Mouse (Mus musculus) embryo, embryonic 9.5 days (tissue): ENCODE measurements at regions not wholly inside any gene's neighbourhood (a gene's known extent, or its start where the extent isn't known, plus 50 kb on each side); places are given as distances from the start of the nearest gene placed in this dataset.

Source experiments
- DNase-seq: peaks from one replicate; pipeline ENCODE4 v3.0.0-alpha.2; 2017; ENCODE audit errors: extremely low spot score

DNA sequence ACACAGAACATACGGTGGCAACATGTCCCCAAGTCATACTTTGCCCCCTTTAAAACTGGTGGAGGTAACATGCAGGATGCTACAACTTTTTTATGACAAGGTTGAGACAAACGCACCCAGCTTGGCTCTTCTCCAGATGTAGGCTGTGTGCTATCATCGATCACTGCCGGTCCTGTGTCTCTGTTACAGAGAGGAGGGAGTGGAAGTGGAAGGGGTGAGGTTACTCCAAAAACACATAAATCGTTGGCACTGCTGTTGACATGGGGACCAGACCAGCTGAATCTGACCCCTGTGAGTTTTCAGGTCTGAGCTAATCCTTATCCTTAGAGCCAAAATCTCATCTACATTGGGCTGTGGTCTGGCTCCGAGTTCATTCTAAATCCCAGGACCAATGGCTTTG lies 335.0 kb upstream of the Nfe2l3 start:
- DNase-seq: no peak

DNA sequence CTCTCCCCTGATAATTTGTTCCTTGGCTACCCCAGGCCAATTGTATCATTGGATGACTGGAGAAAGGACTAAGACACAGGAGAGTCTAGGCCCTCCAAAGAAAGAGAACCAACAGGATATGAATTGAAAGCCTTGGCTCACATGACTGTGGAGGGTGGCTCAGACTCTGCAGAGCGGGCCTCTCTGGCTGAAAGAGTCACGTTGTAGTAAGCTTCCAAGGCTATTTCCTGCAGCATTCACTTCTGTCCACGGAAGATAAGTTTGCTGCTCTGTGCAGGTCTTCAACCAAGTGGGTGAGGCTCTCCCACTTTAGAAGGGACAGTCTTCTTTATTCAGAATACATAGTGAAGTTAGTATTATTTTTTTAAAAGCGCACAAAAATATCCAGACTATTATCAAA lies 332.1 kb upstream of the Nfe2l3 start:
- DNase-seq: no peak

- DNase-seq: no peak
Measured at GRCm38 (mm10) chr6:51103236-51103635, 329.2 kb upstream of the Nfe2l3 start.

DNA sequence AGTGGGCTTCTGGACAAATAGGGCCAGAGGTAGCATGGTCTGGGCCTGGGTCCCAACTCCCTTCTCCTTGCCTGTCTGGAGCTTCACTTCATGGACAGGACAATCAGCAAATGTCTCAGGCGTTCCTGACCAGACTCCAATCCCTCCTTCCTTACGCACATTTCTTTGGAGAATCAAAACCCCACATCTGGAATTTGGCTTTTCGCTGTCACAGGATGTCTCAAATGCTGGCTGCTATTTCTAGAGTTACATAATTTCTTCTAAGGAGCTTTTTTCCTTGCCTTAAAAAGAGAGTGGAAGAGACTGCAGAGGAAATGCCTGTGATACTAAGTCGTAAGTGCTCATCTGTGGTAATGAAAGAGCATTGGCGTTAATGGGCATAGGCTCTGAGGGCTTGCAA lies 328.1 kb upstream of the Nfe2l3 start:
- DNase-seq: no peak

DNA sequence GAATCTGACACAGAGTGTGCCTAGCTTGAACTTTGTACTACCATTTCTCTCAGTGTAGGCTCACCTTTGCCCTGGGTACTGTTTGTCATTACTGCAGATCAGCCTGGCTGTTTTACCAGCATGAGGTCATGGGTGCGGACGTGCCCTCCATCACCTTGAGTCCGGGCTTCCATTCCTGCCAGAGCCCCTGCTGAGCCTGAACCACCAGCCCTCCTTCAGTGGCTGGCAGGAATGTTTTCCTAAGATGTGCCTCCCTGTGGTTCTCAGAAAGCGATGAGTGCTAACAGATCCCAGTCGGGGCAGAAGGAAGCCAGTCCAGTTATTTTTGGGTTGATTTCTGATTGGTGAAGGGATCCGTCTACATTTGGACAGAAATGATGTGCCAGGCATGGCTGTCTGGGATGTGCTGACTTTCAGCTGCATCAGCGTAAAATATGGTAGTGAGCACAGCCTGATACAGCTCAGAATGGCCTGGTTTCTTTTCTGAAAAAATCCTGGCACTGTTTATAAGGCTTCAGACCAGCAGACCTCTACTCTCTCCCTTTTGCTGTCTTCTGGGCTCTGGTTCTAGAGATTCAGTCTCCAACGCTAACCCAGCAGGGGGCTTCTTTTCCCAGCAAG lies 324.0 kb upstream of the Nfe2l3 start:
- DNase-seq: peak; percentile 41

DNA sequence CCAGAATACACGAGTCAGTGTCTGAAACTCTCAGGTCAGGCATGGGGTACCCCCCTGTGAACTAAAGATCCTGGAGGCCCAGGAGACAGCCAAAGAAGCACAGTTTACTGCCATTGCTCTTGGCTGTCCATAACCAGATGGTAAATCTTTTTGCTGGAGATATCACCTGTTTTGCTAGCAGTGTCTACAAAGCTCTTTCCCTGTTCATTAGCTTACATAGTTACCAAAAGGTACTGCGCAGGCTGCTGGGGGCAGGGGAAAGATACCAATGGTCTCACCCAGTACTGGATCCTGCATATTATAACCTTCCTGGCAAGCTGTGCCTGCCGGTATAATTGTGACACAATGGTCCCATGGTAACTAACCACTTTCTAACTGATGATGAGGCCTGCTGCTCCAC lies 321.9 kb upstream of the Nfe2l3 start:
- no peak for DNase-seq

DNA sequence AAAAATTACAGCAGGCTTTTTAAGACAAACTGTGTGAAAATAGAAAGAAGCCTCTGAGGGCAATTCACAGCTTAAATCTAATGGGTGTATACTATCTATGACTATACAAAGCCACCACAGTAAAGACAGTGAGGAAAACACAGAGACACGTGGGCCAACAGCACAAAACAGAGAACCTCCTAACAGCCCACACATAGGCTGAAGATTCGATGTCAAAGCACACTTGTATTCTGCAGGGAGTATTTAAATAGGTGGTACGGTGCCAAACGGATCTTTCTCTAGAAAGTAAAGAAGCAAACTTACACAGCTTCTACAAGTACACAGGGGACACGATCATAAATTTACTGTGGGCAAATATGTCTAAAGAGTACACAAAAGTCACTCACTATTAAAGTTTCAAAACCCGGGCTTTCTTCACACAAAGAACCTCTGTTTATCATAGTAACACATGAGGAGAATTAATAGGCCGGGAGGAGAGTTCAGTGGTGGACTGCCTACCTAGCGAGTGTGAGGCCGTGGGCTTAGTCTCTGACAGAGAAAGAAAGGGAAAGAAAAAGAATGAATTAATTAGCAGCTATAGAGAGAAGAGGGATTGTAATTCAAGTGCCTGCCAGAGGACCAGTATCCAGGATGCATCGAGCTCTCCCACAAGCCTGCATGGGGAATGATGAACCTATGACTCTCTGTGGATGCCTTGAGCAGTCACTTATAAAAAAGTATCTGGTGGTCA lies 317.7 kb upstream of the Nfe2l3 start:
- no peak for DNase-seq

DNA sequence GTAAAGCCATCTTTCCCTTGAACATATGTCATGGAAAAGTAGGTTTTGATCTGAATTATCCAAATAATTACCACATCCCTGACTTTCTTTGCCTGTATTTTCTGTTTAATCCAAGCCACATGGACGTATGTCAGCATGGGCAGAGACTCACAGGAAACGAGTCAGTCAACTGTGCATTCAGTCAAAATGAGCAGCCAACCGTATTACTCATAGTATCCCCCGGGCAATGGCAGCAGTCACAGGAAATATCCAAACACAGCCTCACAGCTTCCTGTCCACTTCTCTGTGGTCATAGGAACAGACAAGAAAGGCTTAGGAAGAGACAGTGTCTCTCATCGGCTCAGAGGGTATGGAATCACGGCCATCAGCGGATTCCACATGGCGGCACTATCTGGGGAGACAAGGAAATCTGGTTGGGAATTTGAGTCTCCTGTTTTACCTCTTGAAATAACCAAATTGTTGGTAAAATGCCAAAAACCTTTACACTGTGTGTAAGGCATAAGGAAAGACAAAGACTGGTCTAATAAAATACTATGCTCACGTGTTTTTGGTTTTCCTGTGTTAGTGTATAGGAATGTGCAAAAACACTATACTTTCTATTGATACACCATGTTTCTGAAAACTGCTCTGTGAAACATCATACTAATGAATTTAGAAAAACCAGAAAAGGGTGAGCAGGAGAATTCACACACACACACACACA lies 313.5 kb upstream of the Nfe2l3 start:
- no peak for DNase-seq

DNA sequence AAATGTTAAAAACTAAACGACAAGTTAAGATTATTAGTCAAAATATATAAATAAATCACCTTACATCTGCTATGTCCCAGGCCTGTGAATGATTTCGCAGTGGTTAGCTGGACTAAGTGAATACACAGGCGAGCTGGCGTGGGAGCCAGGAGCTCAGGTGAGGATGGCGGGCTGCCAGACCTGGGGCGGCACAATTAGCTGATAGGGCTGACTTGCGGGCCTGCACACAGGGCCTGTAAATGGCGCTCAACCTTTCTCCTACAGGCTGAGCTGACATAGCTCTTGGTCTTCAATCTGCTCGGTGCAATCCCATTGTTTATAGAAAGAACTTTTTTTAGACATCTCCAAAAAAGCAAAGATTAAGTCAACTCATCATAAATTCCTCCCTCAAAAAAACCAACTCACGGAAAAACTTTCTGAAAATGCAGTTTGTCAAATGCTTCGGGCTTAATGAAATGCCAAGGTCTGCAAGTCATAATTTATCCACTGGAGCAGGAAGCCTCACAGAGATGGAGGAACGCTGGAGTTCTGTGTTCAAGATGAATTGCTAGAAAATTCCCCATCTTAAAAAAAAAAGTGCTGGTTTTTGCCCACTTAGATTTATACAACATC lies 312.7 kb upstream of the Nfe2l3 start:
- no peak for DNase-seq

DNA sequence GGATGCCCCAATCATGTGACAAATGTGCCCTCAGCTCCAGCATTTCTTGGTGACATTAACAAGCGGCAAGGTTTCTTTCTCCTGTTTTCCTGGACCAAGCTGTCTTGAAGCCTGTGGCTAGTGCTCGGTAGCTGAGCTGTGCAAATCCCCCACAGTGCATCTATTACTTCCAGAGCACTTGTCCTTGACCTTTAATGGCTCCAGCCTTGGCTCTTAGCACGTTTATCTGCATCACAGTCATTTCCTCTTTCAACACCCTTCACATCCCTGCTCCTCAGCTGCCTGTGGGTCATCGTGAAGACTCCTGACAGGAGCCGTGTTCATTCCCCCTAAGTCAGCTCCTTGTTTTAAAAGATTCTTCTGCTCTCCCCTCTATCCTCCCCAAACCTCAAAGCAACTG lies 309.5 kb upstream of the Nfe2l3 start:
- no peak for DNase-seq

DNA sequence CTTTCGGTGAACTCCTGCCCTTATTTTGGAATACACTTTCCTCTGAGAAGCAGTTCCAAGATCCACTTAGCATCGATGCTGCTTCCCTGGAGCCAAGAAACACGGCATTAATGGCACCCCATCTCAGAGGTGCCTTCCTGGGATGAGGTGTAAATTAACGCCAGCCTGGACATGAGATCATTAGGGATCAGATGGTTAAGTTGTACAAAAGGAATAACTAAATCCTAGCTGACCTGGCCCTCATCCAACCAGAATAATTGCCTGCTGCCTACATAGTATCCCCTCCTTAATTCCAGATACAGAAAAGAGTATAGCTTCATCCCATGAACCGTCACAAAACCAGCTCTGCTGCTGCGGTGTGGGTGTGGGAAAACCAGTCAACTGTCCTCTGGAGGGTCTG lies 304.6 kb upstream of the Nfe2l3 start:
- DNase-seq: no peak

DNA sequence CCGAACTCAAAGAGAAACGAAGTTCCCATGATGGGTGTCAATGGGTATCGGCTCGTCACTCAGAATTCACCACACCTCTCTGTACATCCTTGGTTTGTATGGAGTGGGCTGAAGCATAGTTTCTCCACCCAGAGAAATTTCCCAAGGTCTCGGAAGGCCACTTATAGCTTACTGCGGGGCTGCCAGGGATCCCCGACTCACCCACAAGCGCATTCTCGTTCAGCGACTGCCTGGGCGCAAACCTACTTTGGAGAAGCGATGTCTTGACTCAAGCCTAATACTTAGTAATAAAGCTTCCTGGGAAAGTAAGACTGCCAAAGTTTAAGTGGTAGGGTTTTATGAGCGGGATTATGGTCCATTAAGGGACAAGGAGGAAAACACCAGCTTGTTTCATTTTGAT lies 303.4 kb upstream of the Nfe2l3 start:
- DNase-seq: no peak

- DNase-seq: no peak
Measured at GRCm38 (mm10) chr6:51129591-51129990, 302.9 kb upstream of the Nfe2l3 start.

DNA sequence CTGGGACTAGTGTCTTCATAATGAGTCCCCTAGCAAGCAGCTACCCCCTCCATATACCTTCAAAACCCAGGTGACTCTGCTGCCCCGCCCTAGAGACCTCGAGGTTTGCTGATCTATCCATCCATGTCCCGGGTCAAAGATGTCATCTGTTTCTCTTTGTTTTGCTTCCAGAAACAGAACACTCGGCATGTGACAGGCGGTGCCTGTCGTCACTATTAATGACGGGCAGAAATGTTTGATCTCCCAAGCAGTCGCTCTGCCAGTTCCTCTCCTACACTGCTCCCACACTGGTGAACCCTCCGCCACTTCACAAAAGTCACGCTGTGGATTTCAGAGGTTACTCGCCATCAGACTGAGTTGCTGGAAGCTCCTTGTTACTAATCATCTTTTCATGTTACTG lies 287.7 kb upstream of the Nfe2l3 start:
- DNase-seq: no peak

- no peak for DNase-seq
Measured at GRCm38 (mm10) chr6:51145863-51146262, 286.6 kb upstream of the Nfe2l3 start.

DNA sequence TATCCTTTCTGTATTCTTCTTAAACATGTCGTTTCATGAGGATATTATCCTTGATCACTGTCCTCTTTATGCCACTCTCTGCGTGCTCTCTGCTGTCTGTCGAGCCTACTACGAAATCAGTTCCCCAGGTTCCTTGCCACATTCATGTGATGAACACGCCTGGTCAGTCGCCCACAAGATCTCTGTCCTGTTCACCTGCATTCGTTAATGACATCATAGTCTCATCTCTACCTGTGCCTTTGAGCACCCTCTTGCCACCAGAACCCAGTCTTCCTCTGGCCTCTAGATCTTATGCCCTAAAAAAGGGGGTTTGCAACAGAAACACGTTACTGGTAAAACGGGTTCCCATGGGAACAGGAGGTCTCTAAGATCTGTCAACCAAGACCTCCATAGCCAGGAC lies 283.6 kb upstream of the Nfe2l3 start:
- no peak for DNase-seq

- no peak for DNase-seq
Measured at GRCm38 (mm10) chr6:51150066-51150465, 282.4 kb upstream of the Nfe2l3 start.

DNA sequence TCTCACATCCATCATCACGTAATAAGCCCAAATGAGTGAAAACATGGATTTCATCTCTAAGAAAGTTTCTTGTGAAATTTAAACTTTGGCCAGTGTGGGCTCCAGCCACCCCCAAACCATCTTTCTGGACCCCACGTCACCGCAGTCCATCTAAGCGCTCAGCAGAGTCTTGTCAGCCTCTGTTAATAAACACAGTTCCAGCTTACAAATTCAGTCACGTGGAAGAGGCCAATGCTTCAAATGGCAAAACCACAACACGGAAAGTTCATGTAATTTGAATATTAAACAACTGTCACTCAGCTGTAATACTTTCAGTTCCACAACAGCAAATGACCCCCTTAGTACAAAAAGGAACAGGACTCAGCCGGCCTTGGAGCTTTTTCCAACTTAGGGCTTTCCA lies 282.0 kb upstream of the Nfe2l3 start:
- no peak for DNase-seq

DNA sequence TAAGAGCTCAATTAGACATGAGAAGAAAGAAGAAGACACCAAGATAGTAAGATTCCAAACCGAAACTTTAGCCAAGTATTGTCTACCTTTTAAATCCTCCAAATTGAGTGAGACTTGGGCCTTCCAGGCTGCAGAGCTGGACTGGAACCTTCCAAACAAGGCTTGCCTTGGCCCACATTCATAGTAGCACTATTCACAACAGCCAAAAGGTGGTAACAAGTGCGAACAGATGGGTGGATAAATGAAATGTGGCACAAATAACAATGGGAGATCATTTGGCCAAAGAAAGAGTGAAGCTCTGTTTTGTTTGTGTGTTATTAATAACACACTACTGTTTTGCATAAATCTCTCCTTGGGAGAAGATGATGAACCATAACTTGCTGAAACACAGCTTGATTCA lies 281.6 kb upstream of the Nfe2l3 start:
- no peak for DNase-seq

DNA sequence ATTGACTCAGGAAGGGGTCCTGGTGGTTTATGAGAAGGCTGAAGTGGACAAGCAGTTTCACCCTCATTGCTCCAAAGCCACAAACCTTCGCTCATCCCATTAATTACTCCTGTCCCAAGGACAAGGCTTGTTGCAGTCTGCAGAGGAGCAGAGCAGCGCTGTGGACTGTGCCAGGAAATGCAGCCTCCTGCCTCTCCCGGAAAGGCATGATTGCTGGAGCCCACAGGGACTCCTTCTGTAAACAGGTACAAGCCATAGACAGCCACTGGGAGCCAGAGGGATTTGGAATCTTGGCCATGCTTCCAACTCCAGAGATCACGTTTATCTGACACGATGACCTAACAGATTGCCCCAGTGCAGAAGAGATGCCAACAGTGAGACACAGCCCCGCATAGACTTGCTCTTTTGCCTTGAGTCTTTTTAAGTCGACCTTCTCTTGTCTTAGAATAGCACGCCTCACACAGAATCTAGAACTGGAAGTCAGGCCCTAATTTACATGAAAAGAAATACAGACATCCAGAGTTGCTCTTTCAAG lies 275.6 kb upstream of the Nfe2l3 start:
- DNase-seq: no peak

GRCm38 (mm10) chr6:51161149-51161548 lies 271.3 kb upstream of the Nfe2l3 start:
- no peak for DNase-seq
